Mouse (Mus musculus) embryonic facial prominence, embryonic 11.5 days (tissue): Measurements from ENCODE around the gene Sec31b. TPM values are rescaled to one million over a fixed set of nuclear protein-coding genes. Genes with fewer than 3 reads are reported as not detected.

Source experiments
- ATAC-seq: fragments of 200-750 bp; cut with Nextera tagmentation; replicated peaks from 2 replicates; pipeline ENCODE4 v1.8.0; 2017; ENCODE audit warnings: low read depth; ENCODE audit not compliant: insufficient number of reproducible peaks, low FRiP score, low TSS enrichment
- DNase-seq: peaks from one replicate; pipeline ENCODE4 v3.0.0-alpha.2; 2015; ENCODE audit warnings: low spot score
- H3K27ac ChIP-seq: fragments of 300-500 bp; sonication (generic); replicated peaks from 2 replicates; pipeline ENCODE4 v1.5.1; 2014; ENCODE audit warnings: mild to moderate bottlenecking, low read depth, low read length, control low read depth
- H3K27me3 ChIP-seq: fragments of 300-500 bp; sonication (generic); 2 replicates; pipeline ENCODE4 v1.6.1; 2014; ENCODE audit warnings: mild to moderate bottlenecking, low read length, moderate library complexity, mixed read lengths; ENCODE audit not compliant: control insufficient read depth, insufficient read depth
- H3K36me3 ChIP-seq: fragments of 300-500 bp; sonication (generic); replicated peaks from 2 replicates; pipeline ENCODE4 v1.6.1; 2014; ENCODE audit warnings: low read depth, mild to moderate bottlenecking, low read length, moderate library complexity, mixed read lengths; ENCODE audit not compliant: control insufficient read depth, insufficient read depth
- H3K4me1 ChIP-seq: fragments of 300-500 bp; sonication (generic); 2 replicates; pipeline ENCODE4 v1.6.1; 2014; ENCODE audit warnings: low read length, mixed read lengths; ENCODE audit not compliant: control insufficient read depth, insufficient read depth
- H3K4me2 ChIP-seq: fragments of 300-500 bp; sonication (generic); 2 replicates; pipeline ENCODE4 v1.6.1; 2014; ENCODE audit warnings: low read depth, mild to moderate bottlenecking, control low read depth, low read length, moderate library complexity
- H3K4me3 ChIP-seq: fragments of 300-500 bp; sonication (generic); 2 replicates; pipeline ENCODE4 v1.5.1; 2014; ENCODE audit warnings: low read depth, low read length, control low read depth
- H3K9ac ChIP-seq: fragments of 300-500 bp; sonication (generic); replicated peaks from 2 replicates; pipeline ENCODE4 v1.6.1; 2014; ENCODE audit warnings: mild to moderate bottlenecking, control low read depth, low read length
- H3K9me3 ChIP-seq: fragments of 300-500 bp; sonication (generic); replicated peaks from 2 replicates; pipeline ENCODE4 v1.6.1; 2016; ENCODE audit warnings: mild to moderate bottlenecking, low read length, inconsistent platforms, mixed read lengths; ENCODE audit not compliant: control insufficient read depth
- WGBS: fragments of 180-500 bp; shearing (Covaris S2); extraction: QIAGEN DNeasy Blood & Tissue Kit; methylation state at CpG from one replicate; pipeline ENCODE4 v1.1.7; 2014; 5-methylcytosine and 5-hydroxymethylcytosine counted together
- polyA plus RNA-seq: library from polyadenylated mRNA; unstranded; fragments of >200 nt; fragmentation: Nextera tagmentation; extraction: Ambion mirVana; gene quantifications from 2 replicates; pipeline ENCODE4 v1.2.1, GENCODE M21; 2014

The Sec31b gene
- polyA plus RNA-seq, 1 experiment from 2014 or later: 0.17 TPM

GRCm38 (mm10) chr19:44519152-44519551 lies 26.5 kb downstream of the Sec31b start:
- 34% methylated on average over 7 of the region's 7 CpGs for WGBS
- Histone ChIP-seq H3K27ac (no peak overlapping the region), H3K4me2 (no peak overlapping the region), H3K4me1 (peaks cover 3% of the 10 kb centered on the region; the same call in 1 of the 2 replicates), H3K9ac (no peak overlapping the region), H3K4me3 (no peak overlapping the region), H3K27me3 (peaks cover 30% of the 10 kb centered on the region), H3K36me3 (no peaks in the 10 kb centered on the region), H3K9me3 (no peaks in the 10 kb centered on the region)
- ATAC-seq (no peak), DNase-seq (no peak)

- Histone ChIP-seq H3K4me2 (no peak overlapping the region), H3K9me3 (no peaks in the 10 kb centered on the region), H3K36me3 (no peaks in the 10 kb centered on the region), H3K27ac (no peak overlapping the region), H3K27me3 (peaks cover 39% of the 10 kb centered on the region), H3K4me3 (no peak overlapping the region), H3K4me1 (peaks cover 3% of the 10 kb centered on the region; the same call in 1 of the 2 replicates), H3K9ac (no peak overlapping the region)
- DNase-seq (no peak), ATAC-seq (no peak)
- 47% methylated on average over 12 of the region's 12 CpGs for WGBS
Measured at GRCm38 (mm10) chr19:44517996-44518768, 27.5 kb downstream of the Sec31b start.

GRCm38 (mm10) chr19:44515769-44516168 lies 29.9 kb downstream of the Sec31b start:
- Histone ChIP-seq H3K9me3 (no peaks in the 10 kb centered on the region), H3K4me2 (no peak overlapping the region), H3K27ac (no peak overlapping the region), H3K36me3 (no peaks in the 10 kb centered on the region), H3K4me3 (no peak overlapping the region), H3K4me1 (peaks cover 10% of the 10 kb centered on the region), H3K27me3 (peaks cover 62% of the 10 kb centered on the region), H3K9ac (no peak overlapping the region)
- DNase-seq (no peak), ATAC-seq (no peak)
- 38% methylated on average over 6 of the region's 6 CpGs for WGBS

GRCm38 (mm10) chr19:44514521-44515451 lies 30.9 kb downstream of the Sec31b start:
- H3K36me3 ChIP-seq: no peaks in the 10 kb centered on the region
- H3K9ac ChIP-seq: no peak overlapping the region
- DNase-seq (peak; percentile 60), ATAC-seq (peak; percentile 64)
- no peak overlapping the region for H3K4me3 ChIP-seq
- H3K9me3 ChIP-seq: no peaks in the 10 kb centered on the region
- peaks cover 10% of the 10 kb centered on the region for H3K4me1 ChIP-seq
- H3K4me2 ChIP-seq: no peak overlapping the region
- WGBS: 7% methylated on average over 14 of the region's 14 CpGs
- H3K27ac ChIP-seq: no peak overlapping the region
- H3K27me3 ChIP-seq: peaks cover 70% of the 10 kb centered on the region

GRCm38 (mm10) chr19:44513921-44514482 lies 31.7 kb downstream of the Sec31b start:
- Histone ChIP-seq H3K4me2 (no peak overlapping the region), H3K27ac (no peak overlapping the region)
- WGBS: 15% methylated on average over 7 of the region's 7 CpGs

GRCm38 (mm10) chr19:44513054-44513833 lies 32.4 kb downstream of the Sec31b start:
- Histone ChIP-seq H3K4me3 (no peak overlapping the region), H3K4me2 (no peak overlapping the region), H3K9ac (no peak overlapping the region), H3K4me1 (peaks cover 10% of the 10 kb centered on the region), H3K9me3 (no peaks in the 10 kb centered on the region), H3K36me3 (no peaks in the 10 kb centered on the region), H3K27me3 (peaks cover 75% of the 10 kb centered on the region), H3K27ac (no peak overlapping the region)
- whole genome bisulfite sequencing: 9% methylated on average over 11 of the region's 11 CpGs
- ATAC-seq: no peak
- no peak for DNase-seq

More at GRCm38 (mm10) chr19:44513921-44514482, 31.7 kb downstream of the Sec31b start:
- Histone ChIP-seq H3K4me1 (peaks cover 10% of the 10 kb centered on the region), H3K9ac (no peak overlapping the region), H3K9me3 (no peaks in the 10 kb centered on the region), H3K4me3 (no peak overlapping the region), H3K27me3 (peaks cover 75% of the 10 kb centered on the region), H3K36me3 (no peaks in the 10 kb centered on the region)
- DNase-seq (no peak), ATAC-seq (no peak)

- Histone ChIP-seq H3K4me3 (no peak overlapping the region), H3K9ac (no peak overlapping the region), H3K36me3 (no peaks in the 10 kb centered on the region), H3K27ac (no peak overlapping the region), H3K9me3 (no peaks in the 10 kb centered on the region), H3K4me2 (no peak overlapping the region), H3K4me1 (peaks cover 10% of the 10 kb centered on the region), H3K27me3 (peaks cover 69% of the 10 kb centered on the region)
- ATAC-seq (no peak), DNase-seq (no peak)
- WGBS: 19% methylated on average over 5 of the region's 5 CpGs
Measured at GRCm38 (mm10) chr19:44512601-44513000, 33.1 kb downstream of the Sec31b start.
